Mouse (Mus musculus) kidney, adult 2 months (tissue): ENCODE measurements around the gene Eif2ak1.

Experiments used
- CTCF ChIP-seq: fragments of 200-500 bp; conservative IDR thresholded peaks from 2 replicates; pipeline ENCODE4 v1.5.1; 2011; ENCODE audit warnings: low read depth, mild to moderate bottlenecking, control low read depth, low read length, moderate library complexity, mixed read lengths; ENCODE audit not compliant: insufficient read depth, insufficient read length
- POLR2A ChIP-seq: fragments of 200-500 bp; IDR thresholded peaks from one replicate; pipeline ENCODE4 v1.6.1; 2011; ENCODE audit warnings: low read depth, low read length, control low read depth

DNA sequence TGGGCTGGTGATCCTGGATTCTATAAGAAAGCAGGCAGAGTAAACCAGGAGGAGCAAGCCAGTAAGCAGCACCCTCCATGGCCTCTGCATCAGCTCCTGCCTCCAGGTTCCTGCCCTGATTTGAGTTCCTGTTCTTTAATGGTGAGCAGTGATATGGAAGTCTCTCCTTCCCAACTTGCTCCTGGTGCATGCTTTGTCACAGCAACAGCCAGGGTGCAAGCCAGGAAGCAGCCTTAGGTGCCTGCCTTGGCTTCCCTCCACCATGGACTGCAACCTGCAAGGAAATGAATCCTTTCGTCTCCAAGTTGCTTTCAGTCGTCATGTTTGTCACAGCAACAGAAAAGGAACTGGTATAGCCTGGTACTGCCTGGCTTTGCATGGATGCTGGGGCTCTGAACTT is 3.0 kb upstream of the Eif2ak1 start:
- TF ChIP-seq CTCF = no peak
- no peak for TF ChIP-seq POLR2A
